Mouse (Mus musculus) kidney, adult 11 months (tissue): ENCODE measurements around the gene Galnt10.

Experiments used
- DNase-seq: peaks from one replicate; pipeline ENCODE4 v3.0.0; 2022

Gene Galnt10

DNA sequence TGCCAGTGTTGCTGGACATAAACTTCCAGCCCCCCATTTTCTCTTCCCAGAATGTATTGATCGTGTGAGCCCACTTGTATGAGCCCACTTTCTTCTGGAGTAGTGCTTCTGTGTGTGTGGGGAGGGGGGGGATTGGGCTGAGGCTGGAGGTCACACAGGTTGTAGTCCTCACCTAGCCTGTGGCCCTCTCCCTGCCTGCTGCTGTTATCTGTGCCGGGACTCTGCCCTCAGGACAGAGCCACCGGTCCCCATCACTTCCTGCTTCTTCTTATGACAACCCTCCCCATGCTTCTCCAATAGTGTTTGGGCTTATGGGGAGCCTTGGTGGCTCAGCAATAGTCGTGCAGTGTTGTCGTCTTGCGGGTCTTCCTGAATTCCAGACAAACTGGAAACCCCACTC is 46.7 kb downstream of the Galnt10 start:
- no peak for DNase-seq

- DNase-seq: no peak
Observed at GRCm38 (mm10) chr11:57692726-57693125, 47.5 kb downstream of the Galnt10 start.

- no peak for DNase-seq
Observed at GRCm38 (mm10) chr11:57694486-57694885, 49.2 kb downstream of the Galnt10 start.

- DNase-seq: no peak
Observed at GRCm38 (mm10) chr11:57696207-57696676, 51.0 kb downstream of the Galnt10 start.

DNA sequence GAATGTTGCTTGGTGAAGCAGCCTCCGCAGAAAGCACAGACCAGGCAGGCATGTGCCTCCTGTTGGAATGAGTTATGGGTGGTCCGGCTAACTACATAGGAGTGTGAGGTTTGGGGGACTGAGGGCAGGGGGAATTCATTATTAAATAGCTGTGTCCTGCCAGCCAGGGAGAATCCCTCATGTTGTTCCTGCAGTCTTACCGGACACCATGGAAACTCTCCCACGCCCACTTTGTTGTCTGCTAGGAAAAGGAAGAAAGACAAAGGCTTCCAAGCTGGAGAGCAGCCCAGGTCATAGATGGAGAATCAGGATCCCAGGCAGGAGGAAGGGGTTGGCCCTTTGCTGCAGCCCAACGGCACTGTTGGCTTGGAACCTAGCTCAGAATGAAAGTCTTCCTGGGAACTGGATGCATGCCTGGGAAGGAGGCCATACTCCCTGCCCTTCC is 51.6 kb downstream of the Galnt10 start:
- peak; percentile 41 for DNase-seq

DNA sequence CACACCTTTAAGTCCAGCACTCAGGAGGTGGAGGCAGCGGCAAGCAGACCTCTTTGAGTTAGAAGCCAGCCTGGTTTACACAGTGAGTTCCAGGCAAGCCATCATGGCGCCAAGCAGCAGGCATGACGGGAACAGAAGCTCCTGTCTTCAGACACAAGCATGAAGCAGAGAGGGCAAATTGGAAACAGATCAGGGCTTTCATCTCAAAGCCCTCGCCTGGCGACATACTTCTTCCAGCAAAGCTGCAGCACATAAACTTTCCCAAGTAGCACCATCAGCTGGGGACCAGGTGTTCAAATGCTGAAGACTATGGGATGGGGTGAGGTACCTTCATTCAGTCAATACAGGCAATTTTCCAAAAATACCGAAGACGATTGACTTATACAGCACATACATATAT is 54.9 kb downstream of the Galnt10 start:
- no peak for DNase-seq

GRCm38 (mm10) chr11:57701193-57701925 is 56.1 kb downstream of the Galnt10 start:
- peak; percentile 27 for DNase-seq

- DNase-seq: no peak
Observed at GRCm38 (mm10) chr11:57701956-57702355, 56.7 kb downstream of the Galnt10 start.

- no peak for DNase-seq
Observed at GRCm38 (mm10) chr11:57706620-57707019, 61.4 kb downstream of the Galnt10 start.

- DNase-seq: no peak
Observed at GRCm38 (mm10) chr11:57707114-57707798, 62.0 kb downstream of the Galnt10 start.

GRCm38 (mm10) chr11:57708174-57709154 is 63.2 kb downstream of the Galnt10 start:
- DNase-seq: peak; percentile 56

DNA sequence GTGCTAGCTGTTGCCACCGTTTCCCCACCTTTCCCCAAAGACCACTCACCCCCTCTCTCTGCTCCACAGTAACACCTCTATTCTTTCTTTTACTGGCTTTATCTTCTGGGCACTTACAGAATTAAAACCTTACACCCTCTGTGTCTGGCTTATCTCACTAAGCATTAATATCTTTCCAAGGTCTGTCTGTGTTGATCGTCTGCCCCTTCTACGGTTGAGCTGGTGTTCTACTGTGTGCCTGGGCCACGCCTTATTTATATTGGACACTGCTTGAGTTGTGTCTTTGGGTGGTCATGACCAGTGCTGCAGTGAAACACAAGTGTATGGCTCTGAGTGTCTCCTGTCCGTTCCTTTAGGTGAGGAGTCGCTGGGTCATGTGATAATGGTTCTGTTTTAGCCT is 68.7 kb downstream of the Galnt10 start:
- DNase-seq: no peak

DNA sequence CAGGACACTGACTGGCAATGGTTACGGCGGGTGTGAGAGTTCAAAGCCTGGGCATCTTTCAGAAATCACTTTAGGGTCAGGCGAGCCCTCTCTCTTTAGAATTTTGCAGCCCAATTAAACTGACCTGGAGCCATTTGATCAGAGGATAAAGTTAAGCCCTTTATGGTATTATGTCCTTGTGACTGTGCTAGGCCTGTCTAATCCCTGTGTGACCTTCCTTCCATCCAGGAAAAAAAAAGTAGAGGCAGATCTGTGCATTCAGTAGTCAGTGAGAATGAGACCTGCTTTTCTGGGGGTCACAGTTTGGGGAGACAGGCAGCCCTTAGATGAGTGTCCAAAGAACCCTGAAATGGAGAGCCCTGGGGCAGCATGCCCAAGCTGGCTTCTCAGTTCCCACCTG is 71.5 kb downstream of the Galnt10 start:
- DNase-seq: no peak

GRCm38 (mm10) chr11:57717432-57717831 is 72.2 kb downstream of the Galnt10 start:
- no peak for DNase-seq

DNA sequence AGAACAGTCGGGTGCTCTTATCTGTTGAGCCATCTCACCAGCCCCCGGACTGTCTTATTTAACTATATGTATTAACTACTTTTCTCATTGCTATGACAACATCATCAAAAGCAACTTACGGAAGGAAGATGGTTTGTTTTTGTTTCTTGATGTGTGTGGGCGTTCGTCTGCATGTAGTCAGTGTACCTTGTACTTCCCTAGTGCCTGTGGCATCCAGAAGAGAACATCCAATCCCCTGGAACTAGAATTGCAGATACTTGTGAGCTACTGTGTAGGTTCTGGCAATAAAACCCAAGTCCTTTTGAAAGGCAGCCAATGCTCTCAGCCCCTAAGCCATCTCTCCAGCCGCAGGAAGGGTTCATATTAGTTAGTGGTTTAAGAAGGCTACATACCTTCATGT is 72.8 kb downstream of the Galnt10 start:
- DNase-seq: no peak

GRCm38 (mm10) chr11:57719631-57720030 is 74.4 kb downstream of the Galnt10 start:
- DNase-seq: no peak

- DNase-seq: no peak
Observed at GRCm38 (mm10) chr11:57720076-57720475, 74.8 kb downstream of the Galnt10 start.

GRCm38 (mm10) chr11:57724791-57725463 is 79.7 kb downstream of the Galnt10 start:
- no peak for DNase-seq

DNA sequence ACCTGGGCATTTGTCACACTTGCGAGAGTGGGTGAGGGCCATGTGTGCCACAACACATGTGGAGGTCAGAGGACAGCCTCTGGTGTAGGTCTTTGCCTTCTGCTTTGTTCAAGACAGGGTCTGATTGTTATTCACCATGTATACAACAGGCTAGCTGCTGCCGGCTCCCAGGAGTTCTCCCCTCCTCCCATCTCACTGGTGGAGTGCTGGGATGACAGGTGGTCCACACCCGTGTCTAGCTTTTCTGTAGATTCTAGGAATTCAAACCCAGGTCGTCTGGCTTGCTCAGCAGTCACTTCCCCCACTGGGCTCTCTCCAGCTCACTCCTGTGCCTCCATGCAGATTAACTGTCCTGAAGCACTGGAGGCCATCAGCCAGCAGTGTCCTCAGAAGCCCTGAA is 80.7 kb downstream of the Galnt10 start:
- no peak for DNase-seq

DNA sequence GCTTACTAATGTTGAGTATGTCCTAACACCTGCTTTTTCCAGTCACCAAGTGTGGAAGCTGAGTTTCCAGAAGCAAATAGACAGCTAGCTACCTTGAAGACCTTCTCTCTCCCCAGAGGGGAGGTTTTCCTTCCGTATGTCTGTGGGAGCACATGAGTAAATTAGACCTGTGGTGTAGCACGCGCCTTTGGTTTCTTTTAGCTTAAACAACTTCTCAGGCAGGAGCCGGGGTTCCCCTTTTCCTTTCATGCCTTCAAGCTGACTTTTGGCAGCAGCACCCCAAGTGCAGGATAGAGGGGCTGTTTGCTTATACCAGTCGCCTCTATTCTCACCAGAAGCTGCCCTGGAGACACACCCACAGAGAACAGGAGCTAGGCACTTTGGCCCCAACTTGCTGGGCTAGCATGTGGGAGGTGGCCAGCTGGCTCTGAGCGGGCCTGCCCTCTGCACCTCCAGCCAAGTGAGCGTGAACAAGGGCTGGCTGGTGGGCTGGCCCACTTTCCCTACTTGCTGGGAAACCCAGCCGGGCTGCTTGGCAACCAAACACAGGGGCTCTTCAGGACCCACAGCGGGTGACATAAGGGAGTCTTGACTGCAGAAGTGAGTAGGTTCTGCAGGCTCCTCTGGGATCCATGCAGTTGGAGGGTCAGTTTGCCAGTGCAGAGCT is 82.2 kb downstream of the Galnt10 start:
- DNase-seq: peak; percentile 54

- no peak for DNase-seq
Observed at GRCm38 (mm10) chr11:57732410-57733281, 87.4 kb downstream of the Galnt10 start.
